ENCODE assay signal across 16 mouse cellular contexts in the genomic region with DNA sequence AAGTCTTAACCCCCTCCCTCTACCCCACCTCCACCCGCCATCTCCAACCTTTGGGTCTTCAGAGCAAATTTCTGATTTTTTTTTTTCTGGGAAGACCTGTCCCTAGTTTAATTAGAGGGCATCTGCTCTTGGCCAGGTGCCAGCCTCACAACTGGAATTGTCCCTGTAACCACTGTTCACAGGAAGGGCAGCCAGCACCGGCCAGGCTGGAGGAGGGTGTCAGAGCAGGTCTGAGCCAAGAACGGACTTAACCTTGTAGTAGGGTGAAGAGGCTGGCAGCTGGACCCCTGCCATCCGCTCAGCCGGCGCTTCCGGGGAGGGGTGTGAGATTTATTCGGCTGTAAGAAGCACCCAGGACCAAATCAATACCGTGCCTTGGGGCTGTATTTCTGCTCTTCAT. TPM values are rescaled to one million over a fixed set of nuclear protein-coding genes. Genes with fewer than 3 reads are reported as not detected.
DNase-seq lines count a peak whose midpoint lies in the region; ATAC-seq lines count a peak whose summit lies in the region.
"Had no signal": no experiment of that assay in that cellular context is flagged by ENCODE, and none has a peak within 500 bp of the region (broad histone marks: within the 10 kb centered on the region; RNA-seq: fewer than 3 reads in every experiment).

No protein-coding gene starts in this region.

- no peak overlapping the region for H3K27ac ChIP-seq in heart, embryonic 11.5 days (ENCODE audit: low read depth, low read length)
- no peak overlapping the region for H3K27ac ChIP-seq in embryonic facial prominence, embryonic 10.5 days (replicated peaks)
- H3K27ac ChIP-seq: heart, embryonic 13.5 days had no signal

- intact Hi-C loops in heart, postnatal 10 days (cut with DNase I) = no loop called here

- 83% methylated on average over 9 of the region's 9 CpGs for WGBS in heart, embryonic 11.5 days (ENCODE audit: insufficient replicate concordance)
- 87% methylated on average over 9 of the region's 9 CpGs for WGBS in embryonic facial prominence, embryonic 10.5 days

- ATAC-seq in heart, embryonic 11.5 days (replicated peaks; ENCODE audit: insufficient number of reproducible peaks, low FRiP score, low TSS enrichment) = no peak
- ATAC-seq: forebrain, embryonic 14.5 days; hindbrain, embryonic 16.5 days had no signal

- H3K4me3 ChIP-seq in heart, embryonic 11.5 days (ENCODE audit: low read depth, low read length) = no peak overlapping the region
- H3K4me3 ChIP-seq in embryonic facial prominence, embryonic 10.5 days = no peak overlapping the region
- H3K4me3 ChIP-seq: heart, embryonic 13.5 days had no signal

- peaks cover 32% of the 10 kb centered on the region for H3K27me3 ChIP-seq in heart, embryonic 11.5 days (ENCODE audit: control insufficient read depth, insufficient read depth, low read length)
- peaks cover 35% of the 10 kb centered on the region for H3K27me3 ChIP-seq in embryonic facial prominence, embryonic 10.5 days (replicated peaks; ENCODE audit: low read depth, poor library complexity, severe bottlenecking)

- no peaks in the 10 kb centered on the region for H3K36me3 ChIP-seq in heart, embryonic 11.5 days (ENCODE audit: control insufficient read depth, insufficient read depth, low read length)
- no peaks in the 10 kb centered on the region for H3K36me3 ChIP-seq in embryonic facial prominence, embryonic 10.5 days (replicated peaks)
- H3K36me3 ChIP-seq: heart, embryonic 13.5 days had no signal

- peaks cover 5% of the 10 kb centered on the region; the same call in 1 of the 2 replicates for H3K4me1 ChIP-seq in heart, embryonic 11.5 days (ENCODE audit: control insufficient read depth, insufficient read depth, low read length)
- peaks cover 12% of the 10 kb centered on the region for H3K4me1 ChIP-seq in embryonic facial prominence, embryonic 10.5 days

- H3K4me2 ChIP-seq in heart, embryonic 11.5 days = no peak overlapping the region
- H3K4me2 ChIP-seq: heart, embryonic 13.5 days; midbrain, embryonic 11.5 days had no signal

- peaks cover 3% of the 10 kb centered on the region for H3K9me3 ChIP-seq in heart, embryonic 11.5 days (replicated peaks; ENCODE audit: control insufficient read depth, low read length)
- no peaks in the 10 kb centered on the region for H3K9me3 ChIP-seq in embryonic facial prominence, embryonic 10.5 days

- H3K9ac ChIP-seq in heart, embryonic 11.5 days (ENCODE audit: low read depth, low read length) = no peak overlapping the region
- H3K9ac ChIP-seq: heart, embryonic 13.5 days had no signal

- DNase-seq in heart, adult 18-20 months = peak; percentile 50 to 61
- DNase-seq in right cerebral cortex, postnatal 4 days = peak; percentile 21
- no peak for DNase-seq in right cerebral cortex, postnatal 36 days (ENCODE audit: low spot score in 2 of 2)
- peak; percentile 62 to 63 for DNase-seq in heart, postnatal 10 days
- DNase-seq in embryonic facial prominence, embryonic 10.5 days (ENCODE audit: low spot score) = no peak
- DNase-seq in frontal cortex, postnatal 25 days (ENCODE audit: low spot score in 2 of 2) = no peak
- DNase-seq: embryo, embryonic 11 days; kidney, adult 18-20 months; lung, postnatal 36 days; thymus, adult 18-20 months had no signal

RNA-seq across cellular contexts. Expression of gene Spock1, which starts 3.0 kb away (rescaled TPM):
- total RNA-seq in heart, adult 18-20 months (2021) = under 1 TPM; 0.10 to 0.17 TPM
- 0.69 and 1.2 TPM in 2 replicates for polyA plus RNA-seq in heart, embryonic 11.5 days (2014; fragmentation: Nextera tagmentation; extraction: Ambion mirVana)
- under 1 TPM; 0.43 to 0.67 TPM for total RNA-seq in heart, postnatal 10 days (2021)
- 2.9 and 4.0 TPM in 2 replicates for polyA plus RNA-seq in embryonic facial prominence, embryonic 10.5 days (2016; fragmentation: Nextera tagmentation; extraction: Ambion mirVana)
- total RNA-seq: neutrophil, adult 5-6 weeks had no signal

Comparison
In these comparisons a context has a peak if more than half of its experiments do, and no peak if none do; other contexts are left out.
1. DNase-seq: peak in heart, adult 18-20 months (2 of 2), right cerebral cortex, postnatal 4 days (single experiment) and heart, postnatal 10 days (2 of 2); none in right cerebral cortex, postnatal 36 days (0 of 2), embryonic facial prominence, embryonic 10.5 days (single experiment) and frontal cortex, postnatal 25 days (0 of 2).